Mouse (Mus musculus) layer of hippocampus, postnatal 10 days (tissue): ENCODE results near the gene Serpina5. TPM values are rescaled to one million over a fixed set of nuclear protein-coding genes. Genes with fewer than 3 reads are reported as not detected.
"Not testable (repeated sequence)": the region's sequence is repeated elsewhere in the genome, so short reads cannot be mapped to it uniquely, and the experiment has no call there.

ENCODE experiments used
- DNase-seq, 2 experiments: peaks; one replicate each; pipeline ENCODE4 v3.0.0; 2021; ENCODE audit warnings: low spot score in 2 of 2
- long read RNA-seq: library from polyadenylated mRNA; stranded (forward); transcript quantifications from one replicate; pipeline ENCODE4 v2.0.0, GENCODE M21; 2023
- total RNA-seq, 2 experiments: library from RNA; stranded (reverse); gene quantifications; 2 replicates each; pipeline ENCODE4 v1.2.3; 2021

Gene Serpina5
- not detected for total RNA-seq
- long read RNA-seq = 0 reads

DNA sequence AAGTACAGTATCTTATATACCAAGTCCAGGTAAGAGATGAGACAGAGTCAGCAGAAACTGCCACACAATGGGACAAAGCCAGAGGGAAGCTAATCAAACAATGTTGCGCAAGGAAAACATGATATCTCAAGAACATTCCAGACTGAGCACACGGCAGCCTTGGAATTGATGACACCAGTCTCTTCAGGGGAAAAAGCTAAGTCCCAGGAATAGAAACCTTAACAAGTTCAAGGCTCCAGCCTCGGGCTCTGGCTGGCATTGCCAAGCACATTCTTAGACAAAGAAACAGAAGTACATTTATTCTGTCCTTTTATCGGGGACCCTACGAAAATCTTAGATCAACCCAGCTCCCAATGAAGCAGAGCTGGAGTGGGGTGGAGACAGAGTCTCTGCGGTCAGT is at the start of gene Serpina5:
TSS of gene Serpina5 (plus strand) at position 346 of the 400 bp plus-strand sequence.
- no peak for DNase-seq

DNA sequence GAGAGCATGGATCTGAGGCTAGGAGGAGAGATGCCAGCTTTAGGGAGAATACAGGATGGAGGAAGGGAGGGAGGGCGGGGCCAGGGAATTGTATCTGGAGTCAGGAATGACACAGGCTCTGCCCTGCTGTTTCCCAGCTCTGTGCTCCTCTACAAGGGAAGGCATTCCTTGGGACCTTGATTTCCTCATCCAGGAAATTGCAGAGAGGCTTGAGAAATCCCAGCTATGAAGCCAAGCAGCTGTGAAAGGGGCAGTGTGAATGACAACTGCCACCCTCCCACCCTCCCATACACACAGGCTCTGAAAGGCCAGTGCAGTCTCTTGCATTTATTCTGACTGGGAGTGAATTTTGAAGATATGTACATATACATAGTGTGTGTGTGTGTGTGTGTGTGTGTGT is 46.9 kb upstream of the Serpina5 start:
- no peak for DNase-seq

DNA sequence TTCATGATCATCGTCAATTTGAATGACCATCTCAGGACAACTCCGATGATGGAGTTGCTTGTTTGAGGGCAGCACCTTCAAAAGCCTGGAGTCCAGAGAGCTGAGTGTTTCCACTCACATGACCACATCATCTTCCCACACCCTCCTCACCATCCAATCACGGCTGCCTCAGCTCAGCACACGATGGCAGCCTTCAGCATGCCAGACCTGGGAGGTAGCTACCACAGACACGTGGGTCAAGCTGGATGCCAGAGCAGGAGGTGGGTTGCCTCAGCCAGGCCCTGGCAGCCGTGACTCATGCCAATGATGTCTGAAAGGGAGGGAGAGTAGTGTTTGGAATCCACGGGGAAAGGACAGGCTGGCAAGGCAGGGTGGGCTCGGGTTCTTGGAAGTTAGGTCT is 45.2 kb upstream of the Serpina5 start:
- DNase-seq = no peak

- DNase-seq = no peak
Observed at GRCm38 (mm10) chr12:104057050-104057449, 43.9 kb upstream of the Serpina5 start.

DNA sequence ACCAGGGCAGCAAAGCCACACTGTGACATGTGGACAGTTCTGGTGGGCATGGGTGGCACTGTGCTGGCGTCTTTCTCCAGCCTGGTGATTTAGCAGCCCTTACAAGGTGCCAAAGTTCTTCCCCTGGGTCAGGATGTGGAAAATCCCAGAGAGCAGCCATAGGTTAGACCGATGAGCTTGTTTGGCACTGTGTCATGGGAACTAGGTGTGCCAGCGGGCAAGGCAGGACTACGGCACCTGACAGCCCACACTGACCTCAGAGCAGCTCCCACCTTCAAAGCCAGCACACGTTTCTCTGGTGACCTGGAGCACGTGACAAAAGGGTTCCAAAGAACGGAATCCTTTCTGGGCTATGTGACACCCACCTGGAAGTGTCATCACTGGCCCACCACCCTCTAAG is 43.4 kb upstream of the Serpina5 start:
- no peak for DNase-seq

DNA sequence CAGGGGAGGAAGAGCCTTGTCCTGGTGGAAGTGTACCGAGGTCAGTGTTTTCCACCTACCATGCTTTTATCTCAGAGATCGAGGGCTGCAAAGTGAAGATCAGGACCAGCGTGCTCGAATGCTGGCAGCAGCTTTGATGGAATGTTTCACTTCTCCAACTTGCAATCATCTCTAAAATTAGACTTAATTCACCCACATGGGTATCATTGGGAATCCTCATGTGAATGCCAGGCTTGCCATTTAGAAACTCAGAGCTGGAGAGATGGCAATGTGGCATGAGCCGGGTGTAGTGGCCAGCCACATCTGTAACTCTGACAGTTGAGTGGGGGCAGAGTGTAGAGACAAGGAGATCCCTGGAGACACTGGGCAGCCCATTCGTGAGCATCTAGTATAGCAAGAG is 40.8 kb upstream of the Serpina5 start:
- DNase-seq = no peak

GRCm38 (mm10) chr12:104061862-104062261 is 39.1 kb upstream of the Serpina5 start:
- no peak for DNase-seq

- DNase-seq = no peak
Observed at GRCm38 (mm10) chr12:104064532-104064931, 36.4 kb upstream of the Serpina5 start.

DNA sequence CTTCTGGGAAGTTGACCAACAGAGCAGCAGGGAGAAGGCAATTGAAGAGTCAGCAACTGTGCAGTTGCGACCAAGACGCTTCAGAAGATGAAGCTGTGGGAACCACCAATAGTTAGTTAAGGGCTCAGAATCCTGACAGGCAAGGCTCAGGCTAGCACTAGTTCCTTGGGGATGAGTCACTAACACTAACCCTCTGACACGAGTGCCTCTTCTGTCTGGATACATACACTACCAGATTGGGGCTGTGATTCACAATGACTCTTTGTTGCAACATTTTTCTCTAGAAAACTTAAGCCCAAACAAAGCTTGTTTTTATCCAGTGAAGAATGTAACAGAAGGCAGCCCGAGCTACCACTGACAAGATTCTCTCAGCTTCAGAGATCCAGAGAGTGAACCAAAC is 35.9 kb upstream of the Serpina5 start:
- no peak for DNase-seq

DNA sequence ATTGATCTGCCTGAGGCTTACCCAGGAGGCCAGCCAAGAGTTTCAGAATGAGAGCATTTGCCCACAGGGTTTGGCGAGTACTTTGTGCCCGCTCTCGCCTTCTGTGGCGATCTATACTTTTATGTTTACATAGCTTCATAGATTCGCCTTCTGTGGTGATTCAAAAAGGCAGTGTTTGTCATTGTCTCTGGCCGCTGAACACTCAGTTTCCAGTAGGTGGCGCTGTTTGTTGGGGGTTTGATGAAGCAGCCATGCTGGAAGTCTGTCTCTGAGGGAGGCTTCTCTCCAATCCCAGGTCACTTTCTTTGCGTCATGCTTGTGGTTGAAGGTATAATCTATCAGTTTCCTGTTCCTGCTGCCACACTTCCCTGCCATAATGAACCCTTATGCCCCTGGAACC is 34.7 kb upstream of the Serpina5 start:
- DNase-seq = peak; percentile 75 to 83

DNA sequence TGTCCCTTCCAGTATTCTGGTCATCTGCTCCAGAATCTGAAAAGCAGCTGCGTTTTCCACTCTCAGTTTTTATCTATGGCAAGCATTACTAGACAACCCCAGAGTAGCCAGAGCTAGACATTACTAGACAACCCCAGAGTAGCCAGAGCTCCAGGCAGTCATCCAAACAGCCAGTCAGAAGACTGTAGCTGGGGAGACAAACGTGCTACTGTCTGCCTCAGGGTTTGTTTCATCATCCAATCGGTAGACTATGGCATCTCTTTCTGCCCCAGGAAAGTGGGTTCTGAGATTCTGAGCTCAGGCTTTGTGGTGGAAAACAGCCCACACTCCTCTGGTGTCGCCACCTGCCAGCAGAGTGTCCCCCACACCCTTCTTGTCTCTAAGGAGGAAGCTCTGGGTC is 33.4 kb upstream of the Serpina5 start:
- DNase-seq = peak; percentile 60 to 73

DNA sequence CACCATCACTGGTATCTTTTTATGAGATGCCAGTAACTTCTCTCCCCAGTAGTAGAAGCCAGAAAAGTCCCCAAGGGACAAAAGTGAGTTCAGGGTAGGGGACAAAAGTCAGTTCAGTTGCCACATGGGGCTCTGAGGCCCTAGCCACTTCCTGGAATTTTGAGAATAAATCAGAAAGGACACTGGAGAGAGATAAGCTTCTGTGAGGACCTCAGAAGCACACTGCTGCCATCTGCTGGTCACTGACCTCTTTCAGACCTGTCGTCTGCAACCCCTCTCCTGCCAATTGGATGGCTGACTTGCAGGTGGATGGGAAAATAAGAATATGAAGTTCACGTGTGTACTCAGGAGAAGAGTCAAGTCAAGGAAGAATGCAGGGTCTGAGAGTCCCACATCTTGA is 31.3 kb upstream of the Serpina5 start:
- DNase-seq = peak; percentile 84 to 87

DNA sequence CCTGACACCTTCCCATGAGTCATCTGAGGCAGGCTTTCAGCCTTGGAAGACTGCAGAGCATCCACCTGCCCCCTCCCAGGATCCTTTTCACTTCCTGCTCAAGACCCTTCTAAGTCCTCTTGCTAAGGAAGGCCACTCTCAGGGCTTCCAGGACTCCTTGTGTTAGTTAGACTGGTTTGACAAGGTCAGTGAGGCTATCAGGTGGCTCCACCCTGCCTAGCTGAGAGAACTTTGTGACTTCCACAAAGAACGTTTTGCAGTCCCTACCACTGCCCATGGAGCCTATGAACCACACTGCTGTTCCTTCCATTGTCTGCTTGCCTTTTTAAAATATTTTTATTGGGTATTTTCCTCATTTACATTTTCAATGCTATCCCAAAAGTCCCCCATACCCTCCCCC is 29.2 kb upstream of the Serpina5 start:
- no peak for DNase-seq

GRCm38 (mm10) chr12:104072286-104072685 is 28.6 kb upstream of the Serpina5 start:
- DNase-seq = peak in 1 of 2 experiments; percentile 38

DNA sequence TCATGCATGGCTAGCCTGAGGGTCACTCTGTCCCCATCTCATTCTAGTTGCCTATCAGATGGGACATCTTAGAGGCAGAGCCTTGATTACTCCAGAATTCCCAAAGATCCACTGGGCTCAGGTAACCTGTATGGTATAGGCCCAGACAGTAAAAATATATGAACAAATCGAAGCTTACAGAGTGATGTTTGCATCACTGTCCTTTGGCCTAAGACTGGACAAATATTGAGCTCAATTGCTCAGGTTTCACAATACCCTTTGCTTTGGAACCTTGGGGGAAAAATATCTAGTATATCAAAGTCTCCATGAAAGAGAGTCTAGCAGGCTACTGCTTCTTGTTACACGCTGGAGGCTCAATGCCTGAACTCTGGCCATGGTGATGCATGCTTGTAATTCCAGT is 10.8 kb upstream of the Serpina5 start:
- no peak for DNase-seq

- no peak for DNase-seq
Observed at GRCm38 (mm10) chr12:104091303-104091702, 9.6 kb upstream of the Serpina5 start.

DNA sequence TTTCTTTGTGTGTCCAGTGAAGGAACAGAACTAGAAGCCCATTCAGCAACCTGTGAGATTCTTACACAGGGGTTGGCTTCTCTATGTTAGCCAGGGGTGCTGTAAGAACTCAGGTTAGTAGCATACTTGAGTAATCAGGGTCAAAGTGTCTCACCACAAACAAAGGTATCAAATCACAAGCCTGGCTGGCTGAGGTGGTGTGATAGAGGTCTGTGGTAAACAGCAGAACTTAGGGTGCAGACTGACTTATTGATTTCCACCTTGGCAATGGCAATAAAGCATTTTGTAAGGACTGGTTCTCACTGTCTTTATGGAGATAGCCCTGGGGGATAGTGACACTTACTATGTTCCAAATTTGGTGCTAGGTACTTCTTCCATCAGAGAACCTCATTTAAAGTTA is 4.9 kb downstream of the Serpina5 start:
- no peak for DNase-seq

GRCm38 (mm10) chr12:104106919-104107318 is 6.0 kb downstream of the Serpina5 start:
- DNase-seq = no peak

DNA sequence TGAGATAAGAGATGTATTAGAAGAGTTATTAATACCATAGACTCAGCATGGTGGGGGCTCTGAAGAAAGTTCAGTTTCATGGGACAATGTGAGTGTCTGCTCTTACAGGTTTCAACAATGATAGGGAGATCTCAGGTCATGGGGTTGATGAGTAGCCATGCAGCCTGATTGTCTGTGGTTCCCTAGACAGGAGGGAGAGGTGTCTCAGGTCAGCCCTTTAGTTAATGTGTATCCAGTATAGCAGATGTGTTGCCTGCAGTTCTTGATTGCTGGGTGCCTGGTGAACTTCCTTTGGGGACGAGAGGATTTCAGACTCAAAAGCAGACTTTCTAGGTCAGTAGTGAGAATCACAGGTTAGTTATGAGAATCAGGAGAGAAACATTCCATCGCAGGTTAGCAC is 7.6 kb downstream of the Serpina5 start:
- DNase-seq = no peak

GRCm38 (mm10) chr12:104112333-104112732 is 11.4 kb downstream of the Serpina5 start, which contains the start of gene Serpina3a:
Gene Serpina3a, plus strand, starts transcription at chr12:104112724.
- DNase-seq = not testable (repeated sequence)

- DNase-seq = no peak
Observed at GRCm38 (mm10) chr12:104114921-104115579, 14.1 kb downstream of the Serpina5 start.

DNA sequence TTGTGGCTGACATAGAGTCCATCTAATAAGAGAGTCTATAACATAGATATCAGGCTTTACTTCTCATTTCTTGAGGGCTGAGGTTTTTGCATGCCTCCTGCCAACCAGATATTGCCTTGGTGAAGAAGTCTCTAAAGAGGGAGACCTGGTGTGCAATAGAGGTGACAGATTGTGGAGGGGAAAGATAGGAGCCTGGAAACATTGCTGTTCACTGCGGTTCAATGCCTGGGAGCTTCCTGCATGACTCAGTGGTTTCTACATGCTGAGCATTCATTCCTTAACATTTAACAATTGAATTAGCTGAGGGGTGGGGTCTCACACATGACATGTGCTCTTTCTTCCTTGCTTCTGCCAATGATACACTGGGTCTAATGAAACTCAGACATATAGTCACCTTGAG is 22.2 kb downstream of the Serpina5 start:
- no peak for DNase-seq

GRCm38 (mm10) chr12:104123996-104124395 is 23.1 kb downstream of the Serpina5 start:
- no peak for DNase-seq
